Mouse (Mus musculus) hematopoietic stem cell, adult 5-6 weeks (primary cell): ENCODE data around the gene Rfc2. TPM values are rescaled to one million over a fixed set of nuclear protein-coding genes. Genes with fewer than 3 reads are reported as not detected.

Experiments
- total RNA-seq: library from RNA; stranded (forward); fragments of 172-1452, 232-1000 nt; gene quantifications from 2 replicates; pipeline ENCODE4 v1.2.3, GENCODE M21; 2017

Rfc2 gene
- total RNA-seq, 1 experiment from 2014 or later: 131 TPM

Other genes starting within 250 kb of the Rfc2 start
- gene Gtf2ird1, start 124.7 kb upstream of the Rfc2 start, total RNA-seq: 28.3 and 40.4 TPM in 2 replicates
- 18.7 and 19.4 TPM in 2 replicates for gene Clip2, start 28.9 kb upstream of the Rfc2 start, total RNA-seq
- not detected in 2 replicates for gene Syna, start 21.2 kb upstream of the Rfc2 start, total RNA-seq
- 61.8 and 106 TPM in 2 replicates for gene Lat2, start 33.7 kb downstream of the Rfc2 start, total RNA-seq
- 180 and 255 TPM in 2 replicates for gene Eif4h, start 58.1 kb downstream of the Rfc2 start, total RNA-seq
- 15.9 and 19.9 TPM in 2 replicates for gene Limk1, start 107.2 kb downstream of the Rfc2 start, total RNA-seq
- gene Eln, start 166.0 kb downstream of the Rfc2 start, total RNA-seq: not detected in 2 replicates